Mouse (Mus musculus) embryonic facial prominence, embryonic 12.5 days (tissue): Measurements from ENCODE around the gene Cdca5. TPM values are rescaled to one million over a fixed set of nuclear protein-coding genes. Genes with fewer than 3 reads are reported as not detected.
"Not testable (repeated sequence)": the region's sequence is repeated elsewhere in the genome, so short reads cannot be mapped to it uniquely, and the experiment has no call there.

Experiments
- ATAC-seq: fragments of 200-750 bp; cut with Nextera tagmentation; 2 replicates; pipeline ENCODE4 v1.8.0; 2017; ENCODE audit not compliant: insufficient number of reproducible peaks, insufficient read depth, low FRiP score, low TSS enrichment
- H3K27ac ChIP-seq: fragments of 300-500 bp; sonication (generic); 2 replicates; pipeline ENCODE4 v1.5.1; 2016; ENCODE audit warnings: mild to moderate bottlenecking
- H3K27me3 ChIP-seq: fragments of 300-500 bp; sonication (generic); 2 replicates; pipeline ENCODE4 v1.6.1; 2016; ENCODE audit warnings: mild to moderate bottlenecking, moderate library complexity
- H3K36me3 ChIP-seq: fragments of 300-500 bp; sonication (generic); 2 replicates; pipeline ENCODE4 v1.6.1; 2016; ENCODE audit warnings: mild to moderate bottlenecking
- H3K4me1 ChIP-seq: fragments of 300-500 bp; sonication (generic); 2 replicates; pipeline ENCODE4 v1.6.1; 2016
- H3K4me2 ChIP-seq: fragments of 300-500 bp; sonication (generic); replicated peaks from 2 replicates; pipeline ENCODE4 v1.6.1; 2016; ENCODE audit warnings: mild to moderate bottlenecking, moderate library complexity
- H3K4me3 ChIP-seq: fragments of 300-500 bp; sonication (generic); 2 replicates; pipeline ENCODE4 v1.5.1; 2016; ENCODE audit warnings: mild to moderate bottlenecking
- H3K9ac ChIP-seq: fragments of 300-500 bp; sonication (generic); 2 replicates; pipeline ENCODE4 v1.6.1; 2016; ENCODE audit warnings: mild to moderate bottlenecking, moderate library complexity
- H3K9me3 ChIP-seq: fragments of 300-500 bp; sonication (generic); 2 replicates; pipeline ENCODE4 v1.6.1; 2016; ENCODE audit warnings: mild to moderate bottlenecking, moderate library complexity
- WGBS: fragments of 180-500 bp; shearing (Covaris S2); methylation state at CpG from one replicate; pipeline ENCODE4 v1.1.7; 2016; 5-methylcytosine and 5-hydroxymethylcytosine counted together
- microRNA-seq: library from miRNA; unstranded; fragments of <30 nt; microRNA quantifications from one replicate; pipeline ENCODE4, GENCODE M21; 2017
- polyA plus RNA-seq: library from polyadenylated mRNA; unstranded; fragments of >200 nt; fragmentation: Nextera tagmentation; extraction: Ambion mirVana; gene quantifications from 2 replicates; pipeline ENCODE4 v1.2.1, GENCODE M21; 2016

The Cdca5 gene
- polyA plus RNA-seq, 1 experiment from 2014 or later: 40.6 TPM

DNA sequence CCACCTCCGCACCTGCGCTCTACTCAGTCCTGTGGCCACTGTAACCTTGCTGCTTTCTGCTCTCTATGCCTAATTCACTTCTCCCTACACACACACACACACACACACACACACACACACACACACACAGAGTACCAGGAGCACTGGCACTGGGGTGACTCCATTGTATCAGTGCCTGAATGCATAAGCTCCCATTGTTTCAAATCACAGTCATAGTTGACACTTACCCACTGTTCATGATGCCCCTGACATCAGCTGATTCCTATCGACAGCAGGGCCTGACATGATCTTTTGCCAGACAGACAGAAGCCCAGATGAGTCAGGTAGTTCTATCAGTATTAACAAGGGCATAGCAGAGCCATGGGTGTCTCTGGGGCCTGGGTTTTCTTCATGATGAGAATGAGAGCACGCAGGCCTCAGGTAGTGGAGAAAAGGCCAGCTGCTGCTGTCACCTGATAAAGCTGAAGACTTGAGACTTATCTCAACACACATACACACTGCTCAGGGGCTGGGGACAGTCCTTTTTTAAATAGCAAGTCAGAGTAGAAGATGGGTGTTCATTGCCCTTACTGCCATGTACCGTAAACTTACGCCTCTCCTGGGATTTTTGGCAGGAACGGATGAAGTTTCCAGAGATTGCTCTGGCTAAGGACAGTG lies 47.5 kb downstream of the Cdca5 start:
- H3K4me1 ChIP-seq: no peaks in the 10 kb centered on the region
- peaks cover 32% of the 10 kb centered on the region for H3K36me3 ChIP-seq
- no peaks in the 10 kb centered on the region for H3K27me3 ChIP-seq
- no peaks in the 10 kb centered on the region for H3K9me3 ChIP-seq
- WGBS: 82% methylated on average over 7 of the region's 7 CpGs
- H3K27ac ChIP-seq: no peak overlapping the region
- no peak overlapping the region for H3K9ac ChIP-seq
- H3K4me2 ChIP-seq: no peak overlapping the region
- no peak for ATAC-seq
- no peak overlapping the region for H3K4me3 ChIP-seq

DNA sequence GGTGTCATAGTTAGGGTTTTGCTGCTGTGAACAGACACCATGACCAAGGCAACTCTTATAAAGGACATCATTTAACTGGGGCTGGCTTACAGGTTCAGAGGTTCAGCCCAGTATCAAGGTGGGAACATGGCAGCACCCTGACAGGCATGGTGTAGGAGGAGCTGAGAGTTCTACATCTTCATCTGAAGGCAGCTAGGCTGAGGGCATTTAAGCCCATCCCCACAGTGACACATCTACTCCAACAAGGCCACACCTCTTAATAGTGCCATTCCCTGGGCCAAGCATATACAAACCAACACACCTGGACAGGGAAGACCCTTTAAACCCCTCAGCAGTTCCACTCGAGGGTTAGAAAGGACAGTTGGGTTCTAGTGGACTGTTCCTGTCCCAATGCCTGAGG lies 48.4 kb downstream of the Cdca5 start:
- peaks cover 40% of the 10 kb centered on the region for H3K36me3 ChIP-seq
- H3K9ac ChIP-seq, H3K4me1 ChIP-seq, H3K9me3 ChIP-seq, H3K27me3 ChIP-seq, H3K4me2 ChIP-seq, H3K27ac ChIP-seq, ATAC-seq, H3K4me3 ChIP-seq: not testable (repeated sequence)
- WGBS: 48% methylated on average over 1 of the region's 1 CpGs

GRCm38 (mm10) chr19:6136397-6136796 lies 51.6 kb downstream of the Cdca5 start:
- no peak overlapping the region for H3K4me2 ChIP-seq
- ATAC-seq: no peak
- H3K9me3 ChIP-seq: no peaks in the 10 kb centered on the region
- H3K4me3 ChIP-seq: no peak overlapping the region
- H3K4me1 ChIP-seq: peaks cover 6% of the 10 kb centered on the region; the same call in 1 of the 2 replicates
- H3K27me3 ChIP-seq: no peaks in the 10 kb centered on the region
- no peak overlapping the region for H3K27ac ChIP-seq
- no peak overlapping the region for H3K9ac ChIP-seq
- 84% methylated on average over 3 of the region's 3 CpGs for WGBS
- peaks cover 40% of the 10 kb centered on the region for H3K36me3 ChIP-seq

GRCm38 (mm10) chr19:6139701-6140100 lies 54.9 kb downstream of the Cdca5 start:
- H3K4me1 ChIP-seq: peaks cover 6% of the 10 kb centered on the region; the same call in 1 of the 2 replicates
- H3K4me3 ChIP-seq: peak overlapping the region; percentile 59
- no peaks in the 10 kb centered on the region for H3K9me3 ChIP-seq
- ATAC-seq: no peak
- no peaks in the 10 kb centered on the region for H3K27me3 ChIP-seq
- peak overlapping the region; percentile 67 for H3K4me2 ChIP-seq
- H3K36me3 ChIP-seq: peaks cover 33% of the 10 kb centered on the region
- H3K27ac ChIP-seq: no peak overlapping the region
- H3K9ac ChIP-seq: peak overlapping the region; percentile 85
- WGBS: 95% methylated on average over 6 of the region's 6 CpGs

GRCm38 (mm10) chr19:6140374-6140677 lies 55.5 kb downstream of the Cdca5 start:
- Histone ChIP-seq H3K27ac (peak overlapping the region; percentile 97), H3K9ac (peak overlapping the region; percentile 85), H3K4me1 (peaks cover 6% of the 10 kb centered on the region; the same call in 1 of the 2 replicates), H3K9me3 (no peaks in the 10 kb centered on the region), H3K4me2 (peak overlapping the region; percentile 67), H3K27me3 (no peaks in the 10 kb centered on the region), H3K36me3 (peaks cover 27% of the 10 kb centered on the region), H3K4me3 (peak overlapping the region; percentile 59)
- peak; percentile 54; the same call in 1 of the 2 replicates for ATAC-seq
- WGBS: 7% methylated on average over 16 of the region's 16 CpGs

DNA sequence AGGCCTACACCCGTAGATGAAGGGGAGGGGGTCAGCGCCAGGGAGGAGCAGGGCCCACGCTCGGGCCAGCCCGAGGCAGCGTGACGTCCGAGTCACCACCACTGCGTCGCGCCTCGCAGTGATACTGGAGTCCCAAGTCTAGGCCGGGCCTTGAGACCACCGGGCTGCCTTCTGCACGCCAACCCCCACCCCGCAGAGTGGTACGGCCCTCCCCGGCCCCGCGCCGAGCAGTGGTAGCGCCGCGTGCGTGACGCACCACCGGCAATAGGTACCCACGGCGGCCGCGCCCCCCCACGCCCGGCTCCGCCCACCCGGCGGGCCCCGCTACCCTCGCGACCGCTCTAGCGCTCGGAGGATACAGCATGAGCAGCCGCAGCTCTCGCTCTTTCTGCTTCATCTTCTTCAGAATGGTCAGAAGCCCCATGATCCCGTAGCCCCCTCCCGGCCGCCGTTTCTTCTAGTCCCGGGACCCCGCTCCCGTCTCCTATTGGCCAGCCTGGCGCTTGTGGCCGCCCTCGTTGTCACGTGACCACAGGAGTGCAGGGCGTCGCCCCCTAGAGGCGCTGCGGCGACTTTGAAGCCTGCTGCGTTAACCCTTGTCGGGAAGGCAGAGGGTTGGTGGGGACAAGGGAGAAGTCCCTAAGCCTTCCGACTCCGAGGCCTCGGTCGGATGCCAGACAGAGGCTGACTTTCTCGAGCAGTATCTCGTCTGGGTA lies 56.1 kb downstream of the Cdca5 start, which contains the start of gene Batf2:
Gene Batf2, plus strand, starts transcription at position 306 of the 716 bp plus-strand sequence.
- peak within 1 kb of the TSS; percentile 85 for H3K9ac ChIP-seq
- peaks cover 6% of the 10 kb centered on the region; the same call in 1 of the 2 replicates for H3K4me1 ChIP-seq
- peak; percentile 92 for ATAC-seq
- H3K9me3 ChIP-seq: no peaks in the 10 kb centered on the region
- H3K4me2 ChIP-seq: peak within 1 kb of the TSS; percentile 67
- WGBS: under 1% methylated on average over 67 of the region's 68 CpGs
- H3K4me3 ChIP-seq: peak within 1 kb of the TSS; percentile 59
- H3K27me3 ChIP-seq: no peaks in the 10 kb centered on the region
- H3K27ac ChIP-seq: peak within 1 kb of the TSS; percentile 97
- peaks cover 22% of the 10 kb centered on the region for H3K36me3 ChIP-seq

DNA sequence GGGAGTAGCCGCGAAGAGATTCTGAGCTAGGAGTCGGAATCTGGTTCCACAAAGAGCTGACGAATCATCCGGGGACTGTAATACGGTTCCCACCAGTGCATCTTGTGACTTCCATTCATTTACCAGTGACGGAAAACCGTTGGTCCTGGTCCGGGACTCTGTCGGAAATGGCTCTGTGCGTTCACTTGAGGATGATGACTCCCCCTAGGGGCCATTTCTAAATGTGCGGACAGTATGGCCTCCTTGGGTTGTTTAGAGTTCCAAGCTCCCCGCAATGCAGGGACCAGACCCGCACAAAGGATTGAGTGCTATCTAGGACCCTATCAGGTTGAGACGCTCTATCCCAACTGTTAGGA lies 56.6 kb downstream of the Cdca5 start, which contains the start of gene Arl2:
Gene Arl2, minus strand, starts transcription at position 155 of the 356 bp plus-strand sequence.
- H3K4me3 ChIP-seq: peak within 1 kb of the TSS; percentile 59
- no peaks in the 10 kb centered on the region for H3K9me3 ChIP-seq
- H3K4me2 ChIP-seq: peak within 1 kb of the TSS; percentile 67
- peaks cover 6% of the 10 kb centered on the region; the same call in 1 of the 2 replicates for H3K4me1 ChIP-seq
- H3K9ac ChIP-seq: peak within 1 kb of the TSS; percentile 85
- peak; percentile 61 for ATAC-seq
- no peaks in the 10 kb centered on the region for H3K27me3 ChIP-seq
- peaks cover 17% of the 10 kb centered on the region for H3K36me3 ChIP-seq
- H3K27ac ChIP-seq: peak within 1 kb of the TSS; percentile 97
- WGBS: under 1% methylated on average over 15 of the region's 15 CpGs

Small RNA genes within 50 kb of the gene (microRNA-seq; reads per million reads assigned to microRNA genes)
- 1.8 reads per million, percentile 3 among the genes with 10 or more reads in this experiment for gene Mir6988

Other genes with a start within 250 kb of the Cdca5 start
- gene Frmd8, start 209.7 kb upstream of the Cdca5 start, polyA plus RNA-seq: 35.3 and 41.4 TPM in 2 replicates
- gene Slc25a45, start 207.2 kb upstream of the Cdca5 start, polyA plus RNA-seq: 2.0 and 3.1 TPM in 2 replicates
- gene Tigd3, start 190.8 kb upstream of the Cdca5 start, polyA plus RNA-seq: 5.3 and 6.3 TPM in 2 replicates
- gene Dpf2, start 172.0 kb upstream of the Cdca5 start, polyA plus RNA-seq: 192 and 207 TPM in 2 replicates
- gene Cdc42ep2, start 160.2 kb upstream of the Cdca5 start, polyA plus RNA-seq: 3.6 and 4.2 TPM in 2 replicates
- 80.5 and 82.9 TPM in 2 replicates for gene Pola2, start 120.8 kb upstream of the Cdca5 start, polyA plus RNA-seq
- not detected in 2 replicates for gene Slc22a20, start 98.8 kb upstream of the Cdca5 start, polyA plus RNA-seq
- gene Capn1, start 69.1 kb upstream of the Cdca5 start, polyA plus RNA-seq: 7.0 and 7.7 TPM in 2 replicates
- gene Syvn1, start 38.4 kb upstream of the Cdca5 start, polyA plus RNA-seq: 26.4 and 29.8 TPM in 2 replicates
- gene Mrpl49, start 27.2 kb upstream of the Cdca5 start, polyA plus RNA-seq: 79.3 and 79.4 TPM in 2 replicates
- gene Fau, start 27.1 kb upstream of the Cdca5 start, polyA plus RNA-seq: 703 and 704 TPM in 2 replicates
- gene Znhit2, start 23.8 kb upstream of the Cdca5 start, polyA plus RNA-seq: 38.1 and 39.3 TPM in 2 replicates
- gene Tm7sf2, start 16.6 kb upstream of the Cdca5 start, polyA plus RNA-seq: 31.9 and 33.2 TPM in 2 replicates
- 76.0 and 78.4 TPM in 2 replicates for gene Vps51, start 7.8 kb upstream of the Cdca5 start, polyA plus RNA-seq
- gene Tmem262, start 5.0 kb upstream of the Cdca5 start, polyA plus RNA-seq: not detected in 2 replicates
- gene Gm28374, start 2.7 kb upstream of the Cdca5 start, polyA plus RNA-seq: 1.2 and 2.0 TPM in 2 replicates
- 75.5 and 80.8 TPM in 2 replicates for gene Zfpl1, start within 50 bp of the Cdca5 start, polyA plus RNA-seq
- gene AC131692.1, start 9.4 kb downstream of the Cdca5 start, polyA plus RNA-seq: 0.43 and 0.50 TPM in 2 replicates
- 0.55 and 0.64 TPM in 2 replicates for gene Naaladl1, start 20.8 kb downstream of the Cdca5 start, polyA plus RNA-seq
- 55.6 and 58.8 TPM in 2 replicates for gene Sac3d1, start 33.7 kb downstream of the Cdca5 start, polyA plus RNA-seq
- 33.6 and 35.8 TPM in 2 replicates for gene Snx15, start 43.3 kb downstream of the Cdca5 start, polyA plus RNA-seq
- not detected in 2 replicates for gene Batf2, start 56.0 kb downstream of the Cdca5 start, polyA plus RNA-seq
- 100 and 102 TPM in 2 replicates for gene Arl2, start 56.6 kb downstream of the Cdca5 start, polyA plus RNA-seq
- not detected in 2 replicates for gene Majin, start 99.4 kb downstream of the Cdca5 start, polyA plus RNA-seq
- gene Gpha2, start 141.4 kb downstream of the Cdca5 start, polyA plus RNA-seq: 2.3 and 3.1 TPM in 2 replicates
- 34.5 and 40.1 TPM in 2 replicates for gene Ppp2r5b, start 150.9 kb downstream of the Cdca5 start, polyA plus RNA-seq
- gene Atg2a, start 156.7 kb downstream of the Cdca5 start, polyA plus RNA-seq: 11.7 and 12.0 TPM in 2 replicates
- 76.6 and 77.6 TPM in 2 replicates for gene Ehd1, start 191.7 kb downstream of the Cdca5 start, polyA plus RNA-seq
- gene Cdc42bpg, start 221.5 kb downstream of the Cdca5 start, polyA plus RNA-seq: 0.65 and 0.95 TPM in 2 replicates
- 107 and 111 TPM in 2 replicates for gene Men1, start 250.0 kb downstream of the Cdca5 start, polyA plus RNA-seq